ENCODE assay signal across 12 mouse cellular contexts in the genomic region with DNA sequence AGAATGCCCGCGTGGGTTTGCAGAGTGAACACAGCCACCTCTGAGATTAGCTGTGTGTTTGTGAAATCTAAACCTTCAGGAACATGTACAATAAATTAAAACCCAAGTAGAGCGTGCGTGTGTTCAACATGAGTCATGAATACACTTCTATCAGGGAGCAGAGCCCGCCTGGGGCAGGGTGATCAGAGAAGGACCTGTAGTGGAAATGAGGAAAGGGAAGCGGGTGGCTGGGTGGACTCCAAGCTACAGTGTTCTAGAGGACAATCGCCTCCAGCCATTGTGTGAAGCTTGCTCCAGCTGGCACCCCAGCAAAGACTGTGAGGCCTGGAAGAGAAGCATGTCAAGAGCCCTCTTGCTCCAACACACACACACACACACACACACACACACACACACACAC.
DNase-seq lines count a peak whose midpoint lies in the region; ATAC-seq and TF ChIP-seq lines count a peak whose summit lies in the region.
"Had no signal": no experiment of that assay in that cellular context is flagged by ENCODE, and none has a peak within 500 bp of the region (broad histone marks: within the 10 kb centered on the region; RNA-seq: fewer than 3 reads in every experiment).

No protein-coding gene starts in this region.

- H3K79me2 ChIP-seq in heart, adult 2 months (replicated peaks; ENCODE audit: control insufficient read depth, insufficient read depth, low read length) = peaks cover 2% of the 10 kb centered on the region; the same call in 1 of the 2 replicates

- no peak for TF ChIP-seq POLR2A in heart, adult 2 months (IDR thresholded peaks at IDR 0.05; ENCODE audit: insufficient read depth, low read depth, low read length)
- TF ChIP-seq POLR2A in kidney, adult 2 months (IDR thresholded peaks at IDR 0.05; ENCODE audit: low read depth, low read length) = no peak

- no peaks in the 10 kb centered on the region for H3K9me3 ChIP-seq in heart, embryonic 10.5 days
- no peaks in the 10 kb centered on the region for H3K9me3 ChIP-seq in kidney, postnatal 0 days (replicated peaks; ENCODE audit: low read length)
- no peaks in the 10 kb centered on the region for H3K9me3 ChIP-seq in hindbrain, embryonic 13.5 days
- H3K9me3 ChIP-seq: embryonic facial prominence, embryonic 10.5 days; limb, embryonic 12.5 days; midbrain, embryonic 13.5 days had no signal

- H3K4me3 ChIP-seq in heart, embryonic 10.5 days = no peak overlapping the region
- H3K4me3 ChIP-seq in heart, adult 2 months = no peak overlapping the region
- no peak overlapping the region for H3K4me3 ChIP-seq in kidney, postnatal 0 days (replicated peaks; ENCODE audit: low read depth, low read length)
- H3K4me3 ChIP-seq in kidney, adult 2 months (ENCODE audit: insufficient read depth, low read depth, low read length) = no peak overlapping the region
- no peak overlapping the region for H3K4me3 ChIP-seq in hindbrain, embryonic 13.5 days
- H3K4me3 ChIP-seq: embryonic facial prominence, embryonic 10.5 days; limb, embryonic 12.5 days; midbrain, embryonic 13.5 days had no signal

- no peak for TF ChIP-seq EP300 in heart, adult 2 months (IDR thresholded peaks at IDR 0.05; ENCODE audit: insufficient read depth, low read depth, low read length)

- 80% methylated on average over 7 of the region's 7 CpGs for WGBS in heart, embryonic 10.5 days
- WGBS in heart, adult 2 months = 46% methylated on average over 7 of the region's 7 CpGs
- WGBS in kidney, postnatal 0 days = 36% methylated on average over 7 of the region's 7 CpGs
- WGBS in kidney, adult 2 months = 65% methylated on average over 7 of the region's 7 CpGs
- 71% methylated on average over 7 of the region's 7 CpGs for WGBS in hindbrain, embryonic 13.5 days

- no peaks in the 10 kb centered on the region for H3K36me3 ChIP-seq in heart, embryonic 10.5 days
- H3K36me3 ChIP-seq in heart, adult 2 months (ENCODE audit: control insufficient read depth, insufficient read depth, low read length) = no peaks in the 10 kb centered on the region
- H3K36me3 ChIP-seq in kidney, postnatal 0 days (ENCODE audit: insufficient read depth, low read length) = no peaks in the 10 kb centered on the region
- H3K36me3 ChIP-seq in kidney, adult 2 months (ENCODE audit: control insufficient read depth, insufficient read depth, low read length) = no peaks in the 10 kb centered on the region
- no peaks in the 10 kb centered on the region for H3K36me3 ChIP-seq in hindbrain, embryonic 13.5 days
- H3K36me3 ChIP-seq: embryonic facial prominence, embryonic 10.5 days; limb, embryonic 12.5 days; midbrain, embryonic 13.5 days had no signal

- peaks cover 75% of the 10 kb centered on the region for H3K4me1 ChIP-seq in heart, embryonic 10.5 days
- H3K4me1 ChIP-seq in heart, adult 2 months (ENCODE audit: control insufficient read depth, insufficient read depth, low read length) = peaks cover 15% of the 10 kb centered on the region
- H3K4me1 ChIP-seq in kidney, postnatal 0 days (replicated peaks; ENCODE audit: insufficient read depth, low read length) = peaks cover 27% of the 10 kb centered on the region
- H3K4me1 ChIP-seq in kidney, adult 2 months (ENCODE audit: control insufficient read depth, insufficient read depth, low read length) = peaks cover 6% of the 10 kb centered on the region
- peaks cover 27% of the 10 kb centered on the region for H3K4me1 ChIP-seq in hindbrain, embryonic 13.5 days (replicated peaks)

- no peak for DNase-seq in heart, embryonic 10.5 days (ENCODE audit: low spot score)
- no peak for DNase-seq in heart, adult 2 months
- peak; percentile 52 for DNase-seq in kidney, postnatal 0 days (ENCODE audit: low spot score)
- DNase-seq in kidney, adult 2 months = no peak
- peak; percentile 28 for DNase-seq in MN1 (ENCODE audit: low spot score)
- DNase-seq in c-Kit-positive CD71-positive TER-119-positive erythroid progenitor cells, embryonic 14.5 days (ENCODE audit: low spot score) = no peak
- DNase-seq: cerebellum, adult 9-11 months; right cerebral cortex, postnatal 14 days had no signal

- H3K27ac ChIP-seq in heart, embryonic 10.5 days = 0 out of 2 replicates have a peak overlapping the region, but pooled peaks have one; percentile 17
- no peak overlapping the region for H3K27ac ChIP-seq in heart, adult 2 months
- H3K27ac ChIP-seq in kidney, postnatal 0 days = no peak overlapping the region
- no peak overlapping the region for H3K27ac ChIP-seq in kidney, adult 2 months (ENCODE audit: insufficient read depth, low read depth, low read length)
- peak overlapping the region; percentile 67 for H3K27ac ChIP-seq in hindbrain, embryonic 13.5 days
- H3K27ac ChIP-seq: embryonic facial prominence, embryonic 10.5 days; limb, embryonic 12.5 days; midbrain, embryonic 13.5 days had no signal

- no peak overlapping the region for H3K4me2 ChIP-seq in kidney, postnatal 0 days (ENCODE audit: low read length)
- no peak overlapping the region for H3K4me2 ChIP-seq in hindbrain, embryonic 13.5 days
- H3K4me2 ChIP-seq: limb, embryonic 12.5 days; midbrain, embryonic 13.5 days had no signal

- no peak for ATAC-seq in kidney, postnatal 0 days (replicated peaks; ENCODE audit: low FRiP score, low read depth)
- no peak for ATAC-seq in hindbrain, embryonic 13.5 days (ENCODE audit: low FRiP score)
- ATAC-seq: midbrain, embryonic 13.5 days had no signal

- no peaks in the 10 kb centered on the region for H3K27me3 ChIP-seq in heart, embryonic 10.5 days (ENCODE audit: insufficient read depth, poor library complexity, severe bottlenecking)
- H3K27me3 ChIP-seq in heart, adult 2 months (ENCODE audit: control insufficient read depth, insufficient read depth, low read length) = no peaks in the 10 kb centered on the region
- H3K27me3 ChIP-seq in kidney, postnatal 0 days (ENCODE audit: insufficient read depth, low read length) = no peaks in the 10 kb centered on the region
- no peaks in the 10 kb centered on the region for H3K27me3 ChIP-seq in kidney, adult 2 months (replicated peaks; ENCODE audit: control insufficient read depth, insufficient read depth, low read length)
- no peaks in the 10 kb centered on the region for H3K27me3 ChIP-seq in hindbrain, embryonic 13.5 days
- H3K27me3 ChIP-seq: limb, embryonic 12.5 days; midbrain, embryonic 13.5 days had no signal

- no peak overlapping the region for H3K9ac ChIP-seq in heart, adult 2 months (ENCODE audit: low read depth, low read length)
- H3K9ac ChIP-seq in kidney, postnatal 0 days (ENCODE audit: low read depth, low read length) = no peak overlapping the region
- no peak overlapping the region for H3K9ac ChIP-seq in hindbrain, embryonic 13.5 days
- H3K9ac ChIP-seq: limb, embryonic 12.5 days; midbrain, embryonic 13.5 days had no signal

- no peak for TF ChIP-seq CTCF in heart, adult 2 months (IDR thresholded peaks at IDR 0.05)
- TF ChIP-seq CTCF in kidney, postnatal 0 days (IDR thresholded peaks at IDR 0.05; ENCODE audit: low read depth) = no peak
- no peak for TF ChIP-seq CTCF in kidney, adult 2 months (conservative IDR thresholded peaks at IDR 0.05; ENCODE audit: insufficient read depth, insufficient read length, low read depth, low read length)

- intact Hi-C loops in heart, adult 2 months (cut with DNase I) = loop anchor here (5.0 kb wide), 1 partner anchor 48 kb away; no protein-coding TSS in a partner anchor

Comparison
In these comparisons a context has a peak if more than half of its experiments do, and no peak if none do; other contexts are left out.
1. DNase-seq: peak in kidney, postnatal 0 days (single experiment) and MN1 (single experiment); none in heart, embryonic 10.5 days (single experiment), heart, adult 2 months (0 of 2), kidney, adult 2 months (single experiment) and c-Kit-positive CD71-positive TER-119-positive erythroid progenitor cells, embryonic 14.5 days (single experiment).
2. H3K27ac ChIP-seq: peak in heart, embryonic 10.5 days (single experiment) and hindbrain, embryonic 13.5 days (single experiment); none in heart, adult 2 months (single experiment), kidney, postnatal 0 days (single experiment) and kidney, adult 2 months (single experiment).